Mouse (Mus musculus): ENCODE results near the gene Sit1. TPM values are rescaled to one million over a fixed set of nuclear protein-coding genes. Genes with fewer than 3 reads are reported as not detected.
A peak's percentile ranks its signal among the peaks of the same experiment; 100 is the strongest.

Sit1 gene
- polyA plus RNA-seq, 1 experiment = not detected

DNA sequence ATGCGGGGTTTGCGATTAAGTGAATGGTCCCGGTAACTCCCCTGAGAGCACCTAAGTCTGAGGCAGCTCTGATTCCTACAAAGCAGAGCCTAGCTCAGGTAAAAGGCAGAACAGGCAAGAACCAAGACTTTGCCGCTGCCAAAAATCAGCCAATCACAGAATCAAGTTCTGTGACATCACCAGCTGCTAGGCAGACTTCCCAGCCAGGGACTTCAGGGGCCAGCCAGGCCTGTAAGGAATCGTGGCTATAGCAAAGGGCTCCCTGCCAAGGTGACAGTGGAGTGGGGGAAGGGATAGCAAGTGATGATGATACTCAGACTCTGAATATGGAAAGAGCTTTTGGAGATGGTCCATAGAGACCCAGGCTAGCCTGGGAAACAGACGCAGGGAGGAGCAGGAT, 36.4 kb upstream of the Sit1 start:
- H3K9me3 ChIP-seq (replicated peaks; ENCODE audit: control insufficient read depth, insufficient read depth, low read length, poor library complexity, severe bottlenecking) = no peaks in the 10 kb centered on the region
- TF ChIP-seq POLR2A (IDR thresholded peaks at IDR 0.05; ENCODE audit: insufficient read depth, low read length) (no peak), CTCF (IDR thresholded peaks at IDR 0.05; ENCODE audit: low read depth, low read length) (no peak), EP300 (IDR thresholded peaks at IDR 0.05; ENCODE audit: insufficient read depth, low read depth, low read length) (no peak)
- H3K36me3 ChIP-seq (ENCODE audit: control insufficient read depth, insufficient read depth, low read length, poor library complexity, severe bottlenecking) = no peaks in the 10 kb centered on the region
- H3K4me1 ChIP-seq (ENCODE audit: control insufficient read depth, insufficient read depth, low read length) = no peaks in the 10 kb centered on the region
- no peaks in the 10 kb centered on the region for H3K27me3 ChIP-seq (ENCODE audit: control insufficient read depth, insufficient read depth, low read length, poor library complexity, severe bottlenecking)
- no peak overlapping the region for H3K4me3 ChIP-seq (ENCODE audit: low read depth, low read length)
- no peak overlapping the region for H3K27ac ChIP-seq (ENCODE audit: insufficient read depth, low read length)
- no peak overlapping the region for H3K9ac ChIP-seq (ENCODE audit: low read depth, poor library complexity, severe bottlenecking)

DNA sequence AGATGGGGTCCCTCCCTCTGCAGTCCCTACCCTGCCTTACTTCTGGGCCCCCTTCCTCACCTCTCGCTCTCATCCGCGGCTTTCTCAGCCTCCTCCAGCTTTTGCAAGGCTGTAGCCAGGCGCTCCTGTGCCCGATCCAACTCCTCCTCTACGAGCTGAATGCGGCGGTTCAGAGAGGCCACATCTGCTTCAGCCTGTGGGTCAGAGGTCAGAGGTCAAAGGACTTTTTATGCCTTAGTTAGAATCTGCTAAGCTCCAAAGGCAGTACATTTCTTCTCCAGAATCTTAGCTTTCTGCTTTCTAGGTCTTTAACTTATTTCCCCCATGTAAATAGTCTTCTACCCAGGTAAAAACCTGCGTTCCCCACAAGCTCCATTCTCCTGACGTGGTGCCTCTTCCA, 36.0 kb upstream of the Sit1 start:
- Histone ChIP-seq H3K9ac (ENCODE audit: low read depth, poor library complexity, severe bottlenecking) (no peak overlapping the region), H3K36me3 (ENCODE audit: control insufficient read depth, insufficient read depth, low read length, poor library complexity, severe bottlenecking) (no peaks in the 10 kb centered on the region), H3K4me1 (ENCODE audit: control insufficient read depth, insufficient read depth, low read length) (no peaks in the 10 kb centered on the region), H3K9me3 (replicated peaks; ENCODE audit: control insufficient read depth, insufficient read depth, low read length, poor library complexity, severe bottlenecking) (no peaks in the 10 kb centered on the region), H3K4me3 (ENCODE audit: low read depth, low read length) (peak overlapping the region; percentile 19), H3K27ac (ENCODE audit: insufficient read depth, low read length) (no peak overlapping the region), H3K27me3 (ENCODE audit: control insufficient read depth, insufficient read depth, low read length, poor library complexity, severe bottlenecking) (no peaks in the 10 kb centered on the region)
- TF ChIP-seq CTCF (IDR thresholded peaks at IDR 0.05; ENCODE audit: low read depth, low read length) (no peak), EP300 (IDR thresholded peaks at IDR 0.05; ENCODE audit: insufficient read depth, low read depth, low read length) (no peak), POLR2A (IDR thresholded peaks at IDR 0.05; ENCODE audit: insufficient read depth, low read length) (no peak)

DNA sequence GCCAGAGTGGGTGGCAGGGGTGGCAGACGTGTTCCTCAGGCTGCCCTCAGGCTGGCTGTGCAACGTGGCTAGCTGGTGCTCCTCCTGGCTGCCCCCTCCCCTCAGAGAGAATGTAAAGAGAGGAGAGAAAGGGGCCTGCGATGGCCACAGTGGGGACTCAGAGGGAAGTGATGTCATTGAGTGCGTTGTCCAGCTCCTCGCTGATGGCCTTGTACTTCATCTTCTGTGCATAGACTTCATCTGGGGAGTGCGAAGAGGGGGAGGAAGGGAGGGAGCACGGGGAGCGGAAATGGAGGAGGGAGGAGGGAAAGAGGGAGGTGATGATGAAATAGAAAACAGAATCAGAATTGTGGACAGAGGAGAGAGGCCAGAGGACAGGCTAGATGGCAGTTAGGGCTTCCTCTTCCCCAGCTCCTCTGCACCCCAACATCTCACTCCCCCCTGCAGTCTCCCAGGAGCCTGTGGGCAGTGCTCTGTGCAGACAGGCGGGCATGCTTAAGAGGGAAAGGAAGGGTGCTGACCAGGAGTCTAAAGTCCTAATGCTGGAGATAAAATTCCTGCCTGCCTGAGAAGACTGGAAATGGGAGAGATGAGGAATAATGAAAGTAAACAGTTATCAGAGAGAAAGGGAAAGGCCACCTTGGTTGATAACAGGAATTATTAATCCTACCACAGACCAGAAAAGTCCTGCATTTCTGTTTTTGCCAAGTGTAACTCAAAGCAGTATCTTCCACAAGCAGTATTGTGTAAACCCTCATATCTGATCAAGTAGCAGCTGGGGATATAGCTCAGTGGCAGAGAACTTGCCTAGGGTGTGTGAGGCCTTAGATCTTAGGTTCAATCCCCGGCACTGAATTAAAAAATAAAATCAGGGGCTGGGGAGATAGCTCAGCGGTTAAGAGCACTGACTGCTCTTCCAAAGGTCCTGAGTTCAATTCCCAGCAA, 32.5 kb upstream of the Sit1 start:
- TF ChIP-seq EP300 (IDR thresholded peaks at IDR 0.05; ENCODE audit: insufficient read depth, low read depth, low read length) (no peak), POLR2A (IDR thresholded peaks at IDR 0.05; ENCODE audit: insufficient read depth, low read length) (no peak), CTCF (IDR thresholded peaks at IDR 0.05; ENCODE audit: low read depth, low read length) (no peak)
- no peaks in the 10 kb centered on the region for H3K9me3 ChIP-seq (replicated peaks; ENCODE audit: control insufficient read depth, insufficient read depth, low read length, poor library complexity, severe bottlenecking)
- H3K4me1 ChIP-seq (ENCODE audit: control insufficient read depth, insufficient read depth, low read length) = no peaks in the 10 kb centered on the region
- no peak overlapping the region for H3K4me3 ChIP-seq (ENCODE audit: low read depth, low read length)
- H3K9ac ChIP-seq (ENCODE audit: low read depth, poor library complexity, severe bottlenecking) = no peak overlapping the region
- no peaks in the 10 kb centered on the region for H3K27me3 ChIP-seq (ENCODE audit: control insufficient read depth, insufficient read depth, low read length, poor library complexity, severe bottlenecking)
- no peak overlapping the region for H3K27ac ChIP-seq (ENCODE audit: insufficient read depth, low read length)
- no peaks in the 10 kb centered on the region for H3K36me3 ChIP-seq (ENCODE audit: control insufficient read depth, insufficient read depth, low read length, poor library complexity, severe bottlenecking)

DNA sequence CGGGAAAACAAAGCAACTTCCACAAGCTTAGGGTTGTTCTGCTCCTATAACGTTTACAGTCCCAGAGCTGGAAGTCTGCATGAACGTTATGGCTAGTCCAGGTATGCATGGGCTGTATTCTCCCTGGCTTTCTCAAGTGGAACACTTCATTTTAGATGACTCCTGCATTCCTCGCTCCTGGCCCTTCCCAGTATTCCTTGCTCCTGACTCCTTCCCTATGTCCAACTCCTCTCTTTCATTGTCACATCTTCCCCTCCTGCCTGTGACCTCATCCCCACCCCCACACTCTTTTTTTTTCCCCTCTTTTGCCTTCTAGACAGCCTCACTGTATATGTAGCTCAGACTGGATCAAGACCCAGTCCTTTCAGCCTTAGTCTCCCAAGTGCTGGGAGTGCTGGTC, 30.3 kb upstream of the Sit1 start:
- no peak overlapping the region for H3K4me3 ChIP-seq (ENCODE audit: low read depth, low read length)

DNA sequence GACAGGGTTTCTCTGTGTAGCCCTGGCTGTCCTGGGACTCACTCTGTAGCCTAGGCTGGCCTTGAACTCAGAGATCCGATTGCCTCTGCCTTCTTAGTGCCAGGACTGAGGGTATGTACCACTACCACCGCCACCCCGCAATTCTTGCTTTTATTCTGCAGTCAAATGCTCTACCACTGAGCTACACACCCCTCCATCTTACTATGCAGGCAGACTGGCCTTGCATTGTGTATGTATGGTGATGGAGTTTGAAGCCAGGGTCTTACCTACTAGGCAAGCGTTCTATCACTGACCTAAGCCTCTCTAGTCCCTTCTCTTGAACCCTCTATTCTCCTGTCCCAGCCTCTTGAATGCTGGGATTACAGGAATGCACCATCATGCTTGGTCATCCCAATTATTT, 29.8 kb upstream of the Sit1 start:
- Histone ChIP-seq H3K27ac (ENCODE audit: insufficient read depth, low read length) (no peak overlapping the region), H3K4me1 (ENCODE audit: control insufficient read depth, insufficient read depth, low read length) (peaks cover 3% of the 10 kb centered on the region), H3K4me3 (ENCODE audit: low read depth, low read length) (no peak overlapping the region), H3K9ac (ENCODE audit: low read depth, poor library complexity, severe bottlenecking) (no peak overlapping the region), H3K27me3 (ENCODE audit: control insufficient read depth, insufficient read depth, low read length, poor library complexity, severe bottlenecking) (no peaks in the 10 kb centered on the region), H3K36me3 (ENCODE audit: control insufficient read depth, insufficient read depth, low read length, poor library complexity, severe bottlenecking) (no peaks in the 10 kb centered on the region), H3K9me3 (replicated peaks; ENCODE audit: control insufficient read depth, insufficient read depth, low read length, poor library complexity, severe bottlenecking) (no peaks in the 10 kb centered on the region)
- TF ChIP-seq EP300 (IDR thresholded peaks at IDR 0.05; ENCODE audit: insufficient read depth, low read depth, low read length) = no peak

More for the DNA sequence above, 30.3 kb upstream of the Sit1 start:
- H3K4me1 ChIP-seq (ENCODE audit: control insufficient read depth, insufficient read depth, low read length) = peaks cover 3% of the 10 kb centered on the region
- no peak overlapping the region for H3K27ac ChIP-seq (ENCODE audit: insufficient read depth, low read length)
- no peaks in the 10 kb centered on the region for H3K27me3 ChIP-seq (ENCODE audit: control insufficient read depth, insufficient read depth, low read length, poor library complexity, severe bottlenecking)
- no peaks in the 10 kb centered on the region for H3K36me3 ChIP-seq (ENCODE audit: control insufficient read depth, insufficient read depth, low read length, poor library complexity, severe bottlenecking)
- no peak for TF ChIP-seq CTCF (IDR thresholded peaks at IDR 0.05; ENCODE audit: low read depth, low read length)
- no peak for TF ChIP-seq EP300 (IDR thresholded peaks at IDR 0.05; ENCODE audit: insufficient read depth, low read depth, low read length)
- H3K9me3 ChIP-seq (replicated peaks; ENCODE audit: control insufficient read depth, insufficient read depth, low read length, poor library complexity, severe bottlenecking) = no peaks in the 10 kb centered on the region
- no peak overlapping the region for H3K9ac ChIP-seq (ENCODE audit: low read depth, poor library complexity, severe bottlenecking)

DNA sequence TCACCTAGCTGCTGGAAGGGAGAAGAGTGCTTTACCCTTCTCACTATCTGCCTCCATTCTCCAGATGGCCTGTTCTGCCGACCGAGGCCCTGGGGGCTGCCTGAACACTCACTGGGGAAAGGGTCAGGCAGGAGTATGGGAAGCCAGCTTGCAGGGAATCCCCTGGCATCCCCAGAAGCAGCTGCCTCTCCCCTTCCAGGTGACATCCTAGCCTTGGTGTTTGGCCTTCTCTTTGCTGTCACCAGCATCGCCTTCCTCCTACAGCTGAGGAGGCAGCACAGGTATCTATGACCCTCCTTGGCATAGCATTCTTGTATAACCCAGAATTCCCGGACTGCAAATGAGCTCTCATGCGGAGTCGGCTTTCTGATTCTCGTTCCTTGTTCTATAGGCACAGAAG, 29.1 kb upstream of the Sit1 start:
- TF ChIP-seq CTCF (IDR thresholded peaks at IDR 0.05; ENCODE audit: low read depth, low read length) (no peak), POLR2A (IDR thresholded peaks at IDR 0.05; ENCODE audit: insufficient read depth, low read length) (no peak), EP300 (IDR thresholded peaks at IDR 0.05; ENCODE audit: insufficient read depth, low read depth, low read length) (no peak)
- Histone ChIP-seq H3K36me3 (ENCODE audit: control insufficient read depth, insufficient read depth, low read length, poor library complexity, severe bottlenecking) (no peaks in the 10 kb centered on the region), H3K9me3 (replicated peaks; ENCODE audit: control insufficient read depth, insufficient read depth, low read length, poor library complexity, severe bottlenecking) (no peaks in the 10 kb centered on the region), H3K27ac (ENCODE audit: insufficient read depth, low read length) (no peak overlapping the region), H3K4me3 (ENCODE audit: low read depth, low read length) (no peak overlapping the region), H3K9ac (ENCODE audit: low read depth, poor library complexity, severe bottlenecking) (no peak overlapping the region), H3K4me1 (ENCODE audit: control insufficient read depth, insufficient read depth, low read length) (peaks cover 3% of the 10 kb centered on the region), H3K27me3 (ENCODE audit: control insufficient read depth, insufficient read depth, low read length, poor library complexity, severe bottlenecking) (no peaks in the 10 kb centered on the region)
